Comparison of ENCODE assay signal across 9 mouse cellular contexts in the genomic region with DNA sequence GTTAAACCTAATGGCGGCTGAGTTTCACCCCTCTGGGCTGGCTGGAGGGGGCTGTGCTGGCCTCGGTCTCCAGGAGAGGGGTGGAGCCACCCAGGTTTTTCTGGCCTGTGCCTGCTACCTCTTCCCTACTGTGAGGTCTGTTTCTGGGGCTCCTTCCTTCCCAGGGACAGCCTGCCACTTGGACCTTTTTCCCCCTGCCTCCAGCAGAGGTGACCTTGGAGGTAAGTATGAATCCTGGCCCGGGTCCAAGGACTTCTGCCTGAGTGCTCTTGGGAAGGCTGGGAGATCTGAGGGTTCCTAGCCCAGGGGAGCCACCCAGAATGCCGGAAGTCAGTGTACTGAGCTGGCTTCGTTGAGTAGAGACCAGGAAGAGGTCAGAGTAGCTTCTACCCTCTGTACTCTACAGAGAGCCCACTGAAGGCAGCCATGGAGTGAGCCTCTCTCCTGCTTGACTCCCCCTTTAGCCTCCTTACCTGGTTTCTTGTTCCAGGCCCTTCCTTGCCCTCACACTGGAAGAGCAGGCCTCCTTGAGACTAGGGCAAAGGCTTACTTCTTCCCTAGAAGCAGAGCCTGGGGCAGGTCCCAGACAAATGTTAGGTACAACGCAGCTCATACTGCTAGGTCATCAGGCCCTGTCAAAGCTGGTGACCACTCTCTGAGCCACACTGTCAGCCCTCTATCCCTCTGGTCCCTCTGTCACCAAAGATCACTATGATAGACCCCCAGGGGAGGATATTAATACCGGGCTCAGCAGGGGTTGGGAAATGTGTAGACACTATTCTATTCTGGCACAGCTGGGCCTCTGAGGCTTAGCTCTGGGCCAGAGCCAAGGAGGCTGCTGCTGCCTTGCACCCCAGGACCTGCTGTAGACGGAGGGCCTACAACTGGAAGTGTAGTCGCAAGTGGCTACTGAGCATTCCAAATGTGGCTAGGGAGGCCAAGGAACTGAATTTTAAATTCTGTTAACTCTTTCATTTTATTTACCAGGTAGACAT. TPM values are rescaled to one million over a fixed set of nuclear protein-coding genes. Genes with fewer than 3 reads are reported as not detected.
DNase-seq lines count a peak whose midpoint lies in the region; ATAC-seq and TF ChIP-seq lines count a peak whose summit lies in the region.
"Had no signal": no experiment of that assay in that cellular context is flagged by ENCODE, and none has a peak within 500 bp of the region (broad histone marks: within the 10 kb centered on the region; RNA-seq: fewer than 3 reads in every experiment).

No protein-coding gene starts in this region.

- H3K4me3 ChIP-seq in left cerebral cortex, adult 2 months, result no peak overlapping the region
- no peak overlapping the region for H3K4me3 ChIP-seq in limb, embryonic 11.5 days (ENCODE audit: low read depth, low read length)
- H3K4me3 ChIP-seq: neural tube, embryonic 12.5 days had no signal

- ATAC-seq in limb, embryonic 11.5 days (ENCODE audit: insufficient number of reproducible peaks, low FRiP score, low TSS enrichment, low read depth), result no peak

- no peaks in the 10 kb centered on the region for H3K36me3 ChIP-seq in limb, embryonic 11.5 days (ENCODE audit: control insufficient read depth, insufficient read depth, low read length)
- H3K36me3 ChIP-seq: neural tube, embryonic 12.5 days had no signal

- WGBS in limb, embryonic 11.5 days, result 65% methylated on average over 9 of the region's 9 CpGs

- TF ChIP-seq CTCF in left cerebral cortex, adult 2 months (IDR thresholded peaks at IDR 0.05), result no peak

- no peak for DNase-seq in left cerebral cortex, adult 2 months (ENCODE audit: extremely low spot score in 1 of 2, low spot score in 2 of 2)
- DNase-seq in left cerebral cortex, postnatal 25 days (ENCODE audit: low spot score in 2 of 2), result no peak
- peak; percentile 27 to 41 for DNase-seq in heart, postnatal 14 days
- no peak for DNase-seq in limb, embryonic 11.5 days (ENCODE audit: low spot score)
- DNase-seq in ovary, postnatal 36 days (ENCODE audit: low spot score), result peak; percentile 69
- DNase-seq in cerebellum, adult 11 months, result no peak
- DNase-seq in urinary bladder, adult 18-20 months (ENCODE audit: low spot score in 2 of 2), result no peak
- no peak for DNase-seq in layer of hippocampus, adult 11-12 months (ENCODE audit: low spot score)

- peak overlapping the region; percentile 44 for H3K27ac ChIP-seq in left cerebral cortex, adult 2 months
- no peak overlapping the region; the same call in 1 of the 2 replicates for H3K27ac ChIP-seq in limb, embryonic 11.5 days (replicated peaks; ENCODE audit: low read depth, low read length)
- H3K27ac ChIP-seq: neural tube, embryonic 12.5 days had no signal

- no peaks in the 10 kb centered on the region for H3K9me3 ChIP-seq in limb, embryonic 11.5 days (ENCODE audit: control insufficient read depth, low read length)
- H3K9me3 ChIP-seq: neural tube, embryonic 12.5 days had no signal

- H3K4me2 ChIP-seq in limb, embryonic 11.5 days (ENCODE audit: low read depth, severe bottlenecking), result no peak overlapping the region
- H3K4me2 ChIP-seq: neural tube, embryonic 12.5 days had no signal

- no peaks in the 10 kb centered on the region for H3K27me3 ChIP-seq in limb, embryonic 11.5 days (ENCODE audit: control insufficient read depth, insufficient read depth, low read length)
- H3K27me3 ChIP-seq: neural tube, embryonic 12.5 days had no signal

- intact Hi-C loops in left cerebral cortex, adult 2 months (cut with DNase I), result no loop called here
- intact Hi-C loops in left cerebral cortex, postnatal 25 days (cut with DNase I), result no loop called here
- intact Hi-C loops in heart, postnatal 14 days (cut with DNase I), result no loop called here

- H3K4me1 ChIP-seq in limb, embryonic 11.5 days (ENCODE audit: control insufficient read depth, insufficient read depth, low read length), result 0 out of 2 replicates have a peak, but pooled peaks cover 4% of the 10 kb centered on the region

- peak overlapping the region; percentile 7; the same call in 1 of the 2 replicates for H3K9ac ChIP-seq in limb, embryonic 11.5 days (ENCODE audit: low read length)
- H3K9ac ChIP-seq: neural tube, embryonic 12.5 days had no signal

RNA-seq across cellular contexts. Expression of gene Epb41l1, which starts 12.5 kb away (rescaled TPM):
- total RNA-seq in left cerebral cortex, adult 2 months (2021), result 100 to 1,000 TPM; 376 to 385 TPM
- total RNA-seq in left cerebral cortex, postnatal 25 days (2021), result 100 to 1,000 TPM; 349 to 370 TPM
- total RNA-seq in heart, postnatal 14 days (2021), result 10 to 100 TPM; 10.1 to 13.9 TPM
- 2.1 and 2.2 TPM in 2 replicates for polyA plus RNA-seq in limb, embryonic 11.5 days (2014; fragmentation: Nextera tagmentation; extraction: Ambion mirVana)

Comparison
In these comparisons a context has a peak if more than half of its experiments do, and no peak if none do; other contexts are left out.
1. DNase-seq: peak in heart, postnatal 14 days (2 of 2) and ovary, postnatal 36 days (single experiment); none in left cerebral cortex, adult 2 months (0 of 2), left cerebral cortex, postnatal 25 days (0 of 2), limb, embryonic 11.5 days (single experiment), cerebellum, adult 11 months (single experiment), urinary bladder, adult 18-20 months (0 of 2) and layer of hippocampus, adult 11-12 months (single experiment).
2. RNA of gene Epb41l1, which starts 12.5 kb away (total RNA-seq): 376 to 385 TPM in left cerebral cortex, adult 2 months and 349 to 370 TPM in left cerebral cortex, postnatal 25 days; 10.1 to 13.9 TPM in heart, postnatal 14 days; every median in the first group is over 10 times any median in the second.